Mouse (Mus musculus): Measurements from ENCODE around the gene Vangl1. TPM values are rescaled to one million over a fixed set of nuclear protein-coding genes. Genes with fewer than 3 reads are reported as not detected.

Vangl1 gene
- polyA plus RNA-seq, 1 experiment = 41.9 TPM

- H3K27me3 ChIP-seq (ENCODE audit: control insufficient read depth) = no peaks in the 10 kb centered on the region
- peaks cover 6% of the 10 kb centered on the region; the same call in 1 of the 2 replicates for H3K36me3 ChIP-seq (ENCODE audit: control insufficient read depth)
- H3K4me3 ChIP-seq (replicated peaks) = no peak overlapping the region
- H3K4me1 ChIP-seq (ENCODE audit: control insufficient read depth) = no peaks in the 10 kb centered on the region; the same call in 1 of the 2 replicates
- TF ChIP-seq GATA1 (IDR thresholded peaks at IDR 0.05; ENCODE audit: low read length) = no peak
- TF ChIP-seq TAL1 (IDR thresholded peaks at IDR 0.05; ENCODE audit: low read length) = no peak
- peaks cover 2% of the 10 kb centered on the region; the same call in 1 of the 2 replicates for H3K9me3 ChIP-seq (ENCODE audit: control insufficient read depth, low read length)
Measured at GRCm38 (mm10) chr3:102181191-102181590, 23.3 kb downstream of the Vangl1 start.

GRCm38 (mm10) chr3:102180746-102181145, 23.7 kb downstream of the Vangl1 start:
- H3K36me3 ChIP-seq (ENCODE audit: control insufficient read depth) = peaks cover 6% of the 10 kb centered on the region; the same call in 1 of the 2 replicates
- H3K4me3 ChIP-seq (replicated peaks) = no peak overlapping the region
- no peaks in the 10 kb centered on the region for H3K27me3 ChIP-seq (ENCODE audit: control insufficient read depth)
- TF ChIP-seq GATA1 (IDR thresholded peaks at IDR 0.05; ENCODE audit: low read length) = no peak
- TF ChIP-seq TAL1 (IDR thresholded peaks at IDR 0.05; ENCODE audit: low read length) = no peak
- H3K9me3 ChIP-seq (ENCODE audit: control insufficient read depth, low read length) = peaks cover 2% of the 10 kb centered on the region; the same call in 1 of the 2 replicates
- no peaks in the 10 kb centered on the region; the same call in 1 of the 2 replicates for H3K4me1 ChIP-seq (ENCODE audit: control insufficient read depth)

- Histone ChIP-seq H3K9me3 (ENCODE audit: control insufficient read depth, low read length) (peaks cover 2% of the 10 kb centered on the region; the same call in 1 of the 2 replicates), H3K27me3 (ENCODE audit: control insufficient read depth) (no peaks in the 10 kb centered on the region), H3K36me3 (ENCODE audit: control insufficient read depth) (peaks cover 6% of the 10 kb centered on the region; the same call in 1 of the 2 replicates), H3K4me3 (replicated peaks) (no peak overlapping the region), H3K4me1 (ENCODE audit: control insufficient read depth) (no peaks in the 10 kb centered on the region; the same call in 1 of the 2 replicates)
- TF ChIP-seq GATA1 (IDR thresholded peaks at IDR 0.05; ENCODE audit: low read length) (no peak), TAL1 (IDR thresholded peaks at IDR 0.05; ENCODE audit: low read length) (no peak)
Measured at GRCm38 (mm10) chr3:102179869-102180268, 24.6 kb downstream of the Vangl1 start.

GRCm38 (mm10) chr3:102177837-102178615, 26.5 kb downstream of the Vangl1 start:
- no peaks in the 10 kb centered on the region for H3K27me3 ChIP-seq (ENCODE audit: control insufficient read depth)
- H3K36me3 ChIP-seq (ENCODE audit: control insufficient read depth) = peaks cover 2% of the 10 kb centered on the region; the same call in 1 of the 2 replicates
- H3K4me3 ChIP-seq (replicated peaks) = no peak overlapping the region
- H3K4me1 ChIP-seq (ENCODE audit: control insufficient read depth) = peaks cover 12% of the 10 kb centered on the region
- no peak for TF ChIP-seq GATA1 (IDR thresholded peaks at IDR 0.05; ENCODE audit: low read length)
- peaks cover 2% of the 10 kb centered on the region; the same call in 1 of the 2 replicates for H3K9me3 ChIP-seq (ENCODE audit: control insufficient read depth, low read length)

- Histone ChIP-seq H3K9me3 (ENCODE audit: control insufficient read depth, low read length) (no peaks in the 10 kb centered on the region), H3K36me3 (ENCODE audit: control insufficient read depth) (no peaks in the 10 kb centered on the region)
Measured at GRCm38 (mm10) chr3:102176116-102176515, 28.4 kb downstream of the Vangl1 start.

GRCm38 (mm10) chr3:102175701-102176100, 28.8 kb downstream of the Vangl1 start:
- Histone ChIP-seq H3K4me1 (ENCODE audit: control insufficient read depth) (peaks cover 21% of the 10 kb centered on the region), H3K36me3 (ENCODE audit: control insufficient read depth) (no peaks in the 10 kb centered on the region)
- TF ChIP-seq TAL1 (IDR thresholded peaks at IDR 0.05; ENCODE audit: low read length) (no peak), GATA1 (IDR thresholded peaks at IDR 0.05; ENCODE audit: low read length) (no peak)

More at GRCm38 (mm10) chr3:102176116-102176515, 28.4 kb downstream of the Vangl1 start:
- Histone ChIP-seq H3K4me1 (ENCODE audit: control insufficient read depth) (peaks cover 19% of the 10 kb centered on the region), H3K4me3 (replicated peaks) (no peak overlapping the region), H3K27me3 (ENCODE audit: control insufficient read depth) (no peaks in the 10 kb centered on the region)
- TF ChIP-seq GATA1 (IDR thresholded peaks at IDR 0.05; ENCODE audit: low read length) = no peak
- no peak for TF ChIP-seq TAL1 (IDR thresholded peaks at IDR 0.05; ENCODE audit: low read length)

GRCm38 (mm10) chr3:102174118-102174865, 30.2 kb downstream of the Vangl1 start:
- H3K4me3 ChIP-seq (replicated peaks) = no peak overlapping the region
- H3K9me3 ChIP-seq (ENCODE audit: control insufficient read depth, low read length) = no peaks in the 10 kb centered on the region
- TF ChIP-seq TAL1 (IDR thresholded peaks at IDR 0.05; ENCODE audit: low read length) = no peak
- TF ChIP-seq GATA1 (IDR thresholded peaks at IDR 0.05; ENCODE audit: low read length) = no peak
- H3K4me1 ChIP-seq (ENCODE audit: control insufficient read depth) = peaks cover 28% of the 10 kb centered on the region
- H3K36me3 ChIP-seq (ENCODE audit: control insufficient read depth) = peaks cover 3% of the 10 kb centered on the region; the same call in 1 of the 2 replicates
- H3K27me3 ChIP-seq (ENCODE audit: control insufficient read depth) = no peaks in the 10 kb centered on the region

More at GRCm38 (mm10) chr3:102175701-102176100, 28.8 kb downstream of the Vangl1 start:
- Histone ChIP-seq H3K9me3 (ENCODE audit: control insufficient read depth, low read length) (no peaks in the 10 kb centered on the region), H3K4me3 (replicated peaks) (no peak overlapping the region), H3K27me3 (ENCODE audit: control insufficient read depth) (no peaks in the 10 kb centered on the region)

GRCm38 (mm10) chr3:102169197-102169905, 35.1 kb downstream of the Vangl1 start:
- Histone ChIP-seq H3K27me3 (ENCODE audit: control insufficient read depth) (no peaks in the 10 kb centered on the region), H3K4me3 (replicated peaks) (no peak overlapping the region), H3K36me3 (ENCODE audit: control insufficient read depth) (peaks cover 16% of the 10 kb centered on the region), H3K4me1 (ENCODE audit: control insufficient read depth) (peaks cover 71% of the 10 kb centered on the region), H3K9me3 (ENCODE audit: control insufficient read depth, low read length) (no peaks in the 10 kb centered on the region)
- TF ChIP-seq TAL1 (IDR thresholded peaks at IDR 0.05; ENCODE audit: low read length) = no peak
- no peak for TF ChIP-seq GATA1 (IDR thresholded peaks at IDR 0.05; ENCODE audit: low read length)

Data from erythroblast, embryonic 14.5 days (primary cell).